Mouse (Mus musculus) neural tube, embryonic 14.5 days (tissue): ENCODE results near the gene Ciapin1. TPM values are rescaled to one million over a fixed set of nuclear protein-coding genes. Genes with fewer than 3 reads are reported as not detected.

Experiments
- ATAC-seq: fragments of 200-750 bp; cut with Nextera tagmentation; 2 replicates; pipeline ENCODE4 v1.8.0; 2017; ENCODE audit warnings: low read depth, mild to moderate bottlenecking, moderate TSS enrichment, moderate library complexity
- H3K27ac ChIP-seq: fragments of 300-500 bp; sonication (generic); 2 replicates; pipeline ENCODE4 v1.5.1; 2014; ENCODE audit warnings: low read depth, mild to moderate bottlenecking, control low read depth, low read length, moderate library complexity, mixed read lengths
- H3K27me3 ChIP-seq: fragments of 300-500 bp; sonication (generic); 2 replicates; pipeline ENCODE4 v1.6.1; 2014; ENCODE audit warnings: low read length; ENCODE audit not compliant: control insufficient read depth, insufficient read depth
- H3K36me3 ChIP-seq: fragments of 300-500 bp; sonication (generic); 2 replicates; pipeline ENCODE4 v1.6.1; 2014; ENCODE audit warnings: low read length, mixed read lengths; ENCODE audit not compliant: control insufficient read depth, insufficient read depth
- H3K4me1 ChIP-seq: fragments of 300-500 bp; sonication (generic); 2 replicates; pipeline ENCODE4 v1.6.1; 2014; ENCODE audit warnings: low read length; ENCODE audit not compliant: control insufficient read depth, insufficient read depth
- H3K4me2 ChIP-seq: fragments of 300-500 bp; sonication (generic); 2 replicates; pipeline ENCODE4 v1.6.1; 2014; ENCODE audit warnings: mild to moderate bottlenecking, low read depth, low read length, control low read depth
- H3K4me3 ChIP-seq: fragments of 300-500 bp; sonication (generic); 2 replicates; pipeline ENCODE4 v1.5.1; 2014; ENCODE audit warnings: low read depth, low read length, control low read depth, mixed read lengths
- H3K9ac ChIP-seq: fragments of 300-500 bp; sonication (generic); replicated peaks from 2 replicates; pipeline ENCODE4 v1.6.1; 2014; ENCODE audit warnings: low read depth, mild to moderate bottlenecking, control low read depth, low read length, mixed read lengths
- H3K9me3 ChIP-seq: fragments of 300-500 bp; sonication (generic); 2 replicates; pipeline ENCODE4 v1.6.1; 2016; ENCODE audit warnings: low read length; ENCODE audit not compliant: control insufficient read depth
- WGBS: fragments of 180-500 bp; shearing (Covaris S2); extraction: QIAGEN DNeasy Blood & Tissue Kit; methylation state at CpG from one replicate; pipeline ENCODE4 v1.1.7; 2014; 5-methylcytosine and 5-hydroxymethylcytosine counted together
- polyA plus RNA-seq: library from polyadenylated mRNA; unstranded; fragments of >200 nt; fragmentation: Nextera tagmentation; extraction: Ambion mirVana; gene quantifications from 2 replicates; pipeline ENCODE4 v1.2.1, GENCODE M21; 2014

Gene Ciapin1
- polyA plus RNA-seq, 1 experiment from 2014 or later: 149 TPM

GRCm38 (mm10) chr8:94819671-94820179, 18.4 kb downstream of the Ciapin1 start:
- no peak for ATAC-seq
- no peak overlapping the region for H3K27ac ChIP-seq
- peaks cover 17% of the 10 kb centered on the region for H3K36me3 ChIP-seq
- no peak overlapping the region for H3K4me2 ChIP-seq
- no peaks in the 10 kb centered on the region for H3K27me3 ChIP-seq
- no peak overlapping the region for H3K4me3 ChIP-seq
- H3K9me3 ChIP-seq: no peaks in the 10 kb centered on the region
- WGBS: 83% methylated on average over 6 of the region's 6 CpGs
- no peak overlapping the region for H3K9ac ChIP-seq
- no peaks in the 10 kb centered on the region for H3K4me1 ChIP-seq

- Histone ChIP-seq H3K27ac (no peak overlapping the region), H3K4me3 (no peak overlapping the region), H3K27me3 (no peaks in the 10 kb centered on the region), H3K36me3 (peaks cover 3% of the 10 kb centered on the region; the same call in 1 of the 2 replicates), H3K9ac (no peak overlapping the region), H3K4me2 (no peak overlapping the region), H3K4me1 (no peaks in the 10 kb centered on the region), H3K9me3 (no peaks in the 10 kb centered on the region)
- ATAC-seq: no peak
- 93% methylated on average over 11 of the region's 11 CpGs for whole genome bisulfite sequencing
Measured at GRCm38 (mm10) chr8:94817933-94818332, 20.2 kb downstream of the Ciapin1 start.

GRCm38 (mm10) chr8:94814556-94814955, 23.6 kb downstream of the Ciapin1 start:
- no peak overlapping the region for H3K27ac ChIP-seq
- no peak overlapping the region for H3K4me3 ChIP-seq
- 0 out of 2 replicates have a peak, but pooled peaks cover 4% of the 10 kb centered on the region for H3K4me1 ChIP-seq
- 0% methylated on average over 1 of the region's 1 CpGs for WGBS
- no peak overlapping the region for H3K4me2 ChIP-seq
- no peak overlapping the region for H3K9ac ChIP-seq
- no peaks in the 10 kb centered on the region for H3K27me3 ChIP-seq
- no peaks in the 10 kb centered on the region for H3K9me3 ChIP-seq
- H3K36me3 ChIP-seq: no peaks in the 10 kb centered on the region
- no peak for ATAC-seq

GRCm38 (mm10) chr8:94812645-94813098, 25.5 kb downstream of the Ciapin1 start:
- Histone ChIP-seq H3K27ac (0 out of 2 replicates have a peak overlapping the region, but pooled peaks have one; percentile 34), H3K9me3 (no peaks in the 10 kb centered on the region), H3K4me2 (peak overlapping the region; percentile 33; the same call in 1 of the 2 replicates), H3K36me3 (no peaks in the 10 kb centered on the region), H3K27me3 (no peaks in the 10 kb centered on the region), H3K4me1 (0 out of 2 replicates have a peak, but pooled peaks cover 4% of the 10 kb centered on the region), H3K9ac (peak overlapping the region; percentile 47), H3K4me3 (no peak overlapping the region)
- WGBS: 27% methylated on average over 6 of the region's 6 CpGs
- peak; percentile 67 for ATAC-seq

GRCm38 (mm10) chr8:94811654-94812053, 26.5 kb downstream of the Ciapin1 start:
- no peaks in the 10 kb centered on the region for H3K9me3 ChIP-seq
- 0 out of 2 replicates have a peak, but pooled peaks cover 4% of the 10 kb centered on the region for H3K4me1 ChIP-seq
- 80% methylated on average over 6 of the region's 6 CpGs for WGBS
- H3K4me3 ChIP-seq: no peak overlapping the region
- ATAC-seq: no peak
- no peak overlapping the region for H3K9ac ChIP-seq
- H3K4me2 ChIP-seq: no peak overlapping the region
- no peaks in the 10 kb centered on the region for H3K36me3 ChIP-seq
- H3K27ac ChIP-seq: no peak overlapping the region
- no peaks in the 10 kb centered on the region for H3K27me3 ChIP-seq

- Histone ChIP-seq H3K4me1 (0 out of 2 replicates have a peak, but pooled peaks cover 4% of the 10 kb centered on the region), H3K27ac (no peak overlapping the region), H3K4me2 (no peak overlapping the region), H3K9me3 (no peaks in the 10 kb centered on the region), H3K36me3 (no peaks in the 10 kb centered on the region), H3K9ac (no peak overlapping the region), H3K27me3 (no peaks in the 10 kb centered on the region), H3K4me3 (no peak overlapping the region)
- WGBS: 91% methylated on average over 5 of the region's 5 CpGs
- no peak for ATAC-seq
Measured at GRCm38 (mm10) chr8:94810855-94811254, 27.3 kb downstream of the Ciapin1 start.

- Histone ChIP-seq H3K9me3 (no peaks in the 10 kb centered on the region), H3K4me1 (0 out of 2 replicates have a peak, but pooled peaks cover 4% of the 10 kb centered on the region), H3K9ac (no peak within 1 kb of the TSS), H3K36me3 (no peaks in the 10 kb centered on the region), H3K27me3 (no peaks in the 10 kb centered on the region), H3K4me3 (no peak within 1 kb of the TSS), H3K27ac (no peak within 1 kb of the TSS), H3K4me2 (no peak within 1 kb of the TSS)
- ATAC-seq: no peak
- 80% methylated on average over 3 of the region's 3 CpGs for WGBS
Measured at GRCm38 (mm10) chr8:94810153-94810552, 28.0 kb downstream of the Ciapin1 start, which contains the start of gene Ccl17. TSS of gene Ccl17 (plus strand) at chr8:94810453.

GRCm38 (mm10) chr8:94808372-94808771, 29.8 kb downstream of the Ciapin1 start:
- no peak overlapping the region for H3K4me3 ChIP-seq
- ATAC-seq: no peak
- H3K27me3 ChIP-seq: no peaks in the 10 kb centered on the region
- no peak overlapping the region for H3K4me2 ChIP-seq
- no peaks in the 10 kb centered on the region for H3K9me3 ChIP-seq
- H3K36me3 ChIP-seq: no peaks in the 10 kb centered on the region
- H3K4me1 ChIP-seq: 0 out of 2 replicates have a peak, but pooled peaks cover 4% of the 10 kb centered on the region
- H3K9ac ChIP-seq: no peak overlapping the region
- 84% methylated on average over 6 of the region's 6 CpGs for WGBS
- no peak overlapping the region for H3K27ac ChIP-seq

- Histone ChIP-seq H3K4me3 (no peak overlapping the region), H3K4me2 (no peak overlapping the region), H3K4me1 (0 out of 2 replicates have a peak, but pooled peaks cover 2% of the 10 kb centered on the region), H3K27me3 (no peaks in the 10 kb centered on the region), H3K36me3 (no peaks in the 10 kb centered on the region), H3K9me3 (no peaks in the 10 kb centered on the region), H3K27ac (no peak overlapping the region), H3K9ac (no peak overlapping the region)
- ATAC-seq: peak; percentile 21; the same call in 1 of the 2 replicates
- 51% methylated on average over 7 of the region's 7 CpGs for WGBS
Measured at GRCm38 (mm10) chr8:94807506-94807905, 30.7 kb downstream of the Ciapin1 start.
